Comparison of ENCODE assay signal across 8 mouse cellular contexts in genomic region chr16:91561099-91561498, GRCm38 (mm10). TPM values are rescaled to one million over a fixed set of nuclear protein-coding genes. Genes with fewer than 3 reads are reported as not detected.
DNase-seq lines count a peak whose midpoint lies in the region; ATAC-seq and TF ChIP-seq lines count a peak whose summit lies in the region.

No protein-coding gene starts in this region.

- DNase-seq in hindbrain, embryonic 14.5 days (ENCODE audit: low spot score), result no peak
- peak; percentile 34 for DNase-seq in cerebellum, adult 9-10 months
- DNase-seq in induced T-regulatory cell, adult 2 months (ENCODE audit: low read depth), result peak; percentile 56
- DNase-seq in midbrain, postnatal 0 days (ENCODE audit: low spot score), result peak; percentile 72
- no peak for DNase-seq in layer of hippocampus, adult 11-12 months (ENCODE audit: low spot score)
- no peak for DNase-seq in left cerebral cortex, postnatal 14 days (ENCODE audit: low spot score in 2 of 2)

- no peaks in the 10 kb centered on the region for H3K9me3 ChIP-seq in hindbrain, embryonic 15.5 days
- no peaks in the 10 kb centered on the region for H3K9me3 ChIP-seq in hindbrain, embryonic 14.5 days (ENCODE audit: control insufficient read depth, low read length)
- 0 out of 2 replicates have a peak, but pooled peaks cover 3% of the 10 kb centered on the region for H3K9me3 ChIP-seq in ES-Bruce4 (replicated peaks; ENCODE audit: control insufficient read depth, insufficient read depth, low read length, poor library complexity, severe bottlenecking)
- no peaks in the 10 kb centered on the region for H3K9me3 ChIP-seq in midbrain, postnatal 0 days (ENCODE audit: low read length)

- ATAC-seq in hindbrain, embryonic 15.5 days (ENCODE audit: low FRiP score, low read depth), result peak; percentile 64; the same call in 1 of the 2 replicates
- ATAC-seq in hindbrain, embryonic 14.5 days (ENCODE audit: low FRiP score), result no peak
- peak; percentile 60; the same call in 1 of the 2 replicates for ATAC-seq in midbrain, postnatal 0 days (ENCODE audit: low FRiP score)

- TF ChIP-seq EP300 in ES-Bruce4 (IDR thresholded peaks at IDR 0.05; ENCODE audit: insufficient read depth, low read depth, low read length), result no peak

- H3K4me1 ChIP-seq in hindbrain, embryonic 15.5 days (replicated peaks), result no peaks in the 10 kb centered on the region
- no peaks in the 10 kb centered on the region for H3K4me1 ChIP-seq in hindbrain, embryonic 14.5 days (replicated peaks; ENCODE audit: control insufficient read depth, insufficient read depth, low read length)
- H3K4me1 ChIP-seq in ES-Bruce4 (ENCODE audit: control insufficient read depth, insufficient read depth, low read length), result peaks cover 3% of the 10 kb centered on the region
- no peaks in the 10 kb centered on the region for H3K4me1 ChIP-seq in midbrain, postnatal 0 days (ENCODE audit: insufficient read depth, low read length)

- H3K27me3 ChIP-seq in hindbrain, embryonic 15.5 days, result no peaks in the 10 kb centered on the region
- no peaks in the 10 kb centered on the region for H3K27me3 ChIP-seq in hindbrain, embryonic 14.5 days (ENCODE audit: control insufficient read depth, insufficient read depth, low read length)
- no peaks in the 10 kb centered on the region for H3K27me3 ChIP-seq in ES-Bruce4 (ENCODE audit: control insufficient read depth, insufficient read depth, low read length, poor library complexity, severe bottlenecking)
- H3K27me3 ChIP-seq in midbrain, postnatal 0 days (ENCODE audit: insufficient read depth, low read length), result no peaks in the 10 kb centered on the region

- no peak overlapping the region for H3K27ac ChIP-seq in hindbrain, embryonic 15.5 days (replicated peaks)
- no peak overlapping the region for H3K27ac ChIP-seq in hindbrain, embryonic 14.5 days
- no peak overlapping the region for H3K27ac ChIP-seq in ES-Bruce4 (ENCODE audit: insufficient read depth, low read length)
- no peak overlapping the region for H3K27ac ChIP-seq in midbrain, postnatal 0 days (ENCODE audit: low read depth, low read length)

- H3K4me3 ChIP-seq in hindbrain, embryonic 15.5 days, result no peak overlapping the region
- H3K4me3 ChIP-seq in hindbrain, embryonic 14.5 days (replicated peaks; ENCODE audit: low read length), result no peak overlapping the region
- no peak overlapping the region for H3K4me3 ChIP-seq in ES-Bruce4 (ENCODE audit: low read depth, low read length)
- H3K4me3 ChIP-seq in midbrain, postnatal 0 days (ENCODE audit: low read depth, low read length), result no peak overlapping the region

- peak; percentile 54 for TF ChIP-seq CTCF in ES-Bruce4 (IDR thresholded peaks at IDR 0.05; ENCODE audit: low read depth, low read length)
- peak; percentile 78 for TF ChIP-seq CTCF in midbrain, postnatal 0 days (IDR thresholded peaks at IDR 0.05)

- TF ChIP-seq POLR2A in ES-Bruce4 (IDR thresholded peaks at IDR 0.05; ENCODE audit: insufficient read depth, low read length), result no peak

- H3K4me2 ChIP-seq in hindbrain, embryonic 15.5 days, result no peak overlapping the region
- H3K4me2 ChIP-seq in hindbrain, embryonic 14.5 days (replicated peaks), result no peak overlapping the region
- no peak overlapping the region for H3K4me2 ChIP-seq in midbrain, postnatal 0 days (ENCODE audit: low read depth, low read length, poor library complexity, severe bottlenecking)

- intact Hi-C loops in left cerebral cortex, postnatal 14 days (cut with DNase I), result no loop called here

- H3K36me3 ChIP-seq in hindbrain, embryonic 15.5 days, result peaks cover 47% of the 10 kb centered on the region
- peaks cover 68% of the 10 kb centered on the region for H3K36me3 ChIP-seq in hindbrain, embryonic 14.5 days (replicated peaks; ENCODE audit: control insufficient read depth, insufficient read depth)
- H3K36me3 ChIP-seq in ES-Bruce4 (ENCODE audit: control insufficient read depth, insufficient read depth, low read length, poor library complexity, severe bottlenecking), result no peaks in the 10 kb centered on the region
- peaks cover 42% of the 10 kb centered on the region for H3K36me3 ChIP-seq in midbrain, postnatal 0 days (ENCODE audit: insufficient read depth, low read length)

- WGBS in hindbrain, embryonic 15.5 days, result 55% methylated on average over 9 of the region's 9 CpGs
- 52% methylated on average over 9 of the region's 9 CpGs for WGBS in hindbrain, embryonic 14.5 days
- 49% methylated on average over 9 of the region's 9 CpGs for WGBS in midbrain, postnatal 0 days

- no peak overlapping the region for H3K9ac ChIP-seq in hindbrain, embryonic 15.5 days
- H3K9ac ChIP-seq in hindbrain, embryonic 14.5 days, result no peak overlapping the region
- no peak overlapping the region for H3K9ac ChIP-seq in ES-Bruce4 (ENCODE audit: low read depth, poor library complexity, severe bottlenecking)
- H3K9ac ChIP-seq in midbrain, postnatal 0 days (replicated peaks; ENCODE audit: low read length, poor library complexity, severe bottlenecking), result no peak overlapping the region

RNA-seq across cellular contexts. Expression of gene Ifngr2, which starts 14.2 kb away (rescaled TPM):
- 105 and 106 TPM in 2 replicates for polyA plus RNA-seq in hindbrain, embryonic 15.5 days (2015; fragmentation: Nextera tagmentation; extraction: Ambion mirVana)
- 106 and 114 TPM in 2 replicates for polyA plus RNA-seq in hindbrain, embryonic 14.5 days (2014; fragmentation: Nextera tagmentation; extraction: Ambion mirVana)
- polyA plus RNA-seq in ES-Bruce4 (2011; ENCODE audit: insufficient read depth, insufficient read length, low read depth, missing spikeins), result 5.0 and 8.9 TPM in 2 replicates
- total RNA-seq in midbrain, postnatal 0 days (2014; rRNA removed), result 59.3 and 75.1 TPM in 2 replicates
- polyA plus RNA-seq in midbrain, postnatal 0 days (2015; fragmentation: Nextera tagmentation; extraction: Ambion mirVana), result 140 and 141 TPM in 2 replicates
- total RNA-seq in left cerebral cortex, postnatal 14 days (2021), result 10 to 100 TPM; 62.0 to 62.6 TPM

RNA-seq across cellular contexts. Expression of gene Tmem50b, which starts 36.5 kb away (rescaled TPM):
- polyA plus RNA-seq in hindbrain, embryonic 15.5 days (2015; fragmentation: Nextera tagmentation; extraction: Ambion mirVana), result 99.3 and 105 TPM in 2 replicates
- polyA plus RNA-seq in hindbrain, embryonic 14.5 days (2014; fragmentation: Nextera tagmentation; extraction: Ambion mirVana), result 106 and 127 TPM in 2 replicates
- polyA plus RNA-seq in ES-Bruce4 (2011; ENCODE audit: insufficient read depth, insufficient read length, low read depth, missing spikeins), result 27.2 and 30.9 TPM in 2 replicates
- 78.2 and 83.9 TPM in 2 replicates for total RNA-seq in midbrain, postnatal 0 days (2014; rRNA removed)
- polyA plus RNA-seq in midbrain, postnatal 0 days (2015; fragmentation: Nextera tagmentation; extraction: Ambion mirVana), result 103 and 107 TPM in 2 replicates
- total RNA-seq in left cerebral cortex, postnatal 14 days (2021), result 100 to 1,000 TPM; 104 to 110 TPM

RNA-seq across cellular contexts. Expression of gene Dnajc28, which starts 57.7 kb away (rescaled TPM):
- 5.6 and 5.8 TPM in 2 replicates for polyA plus RNA-seq in hindbrain, embryonic 15.5 days (2015; fragmentation: Nextera tagmentation; extraction: Ambion mirVana)
- polyA plus RNA-seq in hindbrain, embryonic 14.5 days (2014; fragmentation: Nextera tagmentation; extraction: Ambion mirVana), result 5.2 and 6.0 TPM in 2 replicates
- 2.5 and 4.9 TPM in 2 replicates for polyA plus RNA-seq in ES-Bruce4 (2011; ENCODE audit: insufficient read depth, insufficient read length, low read depth, missing spikeins)
- 3.9 and 6.1 TPM in 2 replicates for total RNA-seq in midbrain, postnatal 0 days (2014; rRNA removed)
- polyA plus RNA-seq in midbrain, postnatal 0 days (2015; fragmentation: Nextera tagmentation; extraction: Ambion mirVana), result 2.6 and 4.3 TPM in 2 replicates
- total RNA-seq in left cerebral cortex, postnatal 14 days (2021), result 1 to 10 TPM; 5.5 to 6.7 TPM

Comparison
In these comparisons a context has a peak if more than half of its experiments do, and no peak if none do; other contexts are left out.
1. DNase-seq: peak in cerebellum, adult 9-10 months (single experiment), induced T-regulatory cell, adult 2 months (single experiment) and midbrain, postnatal 0 days (single experiment); none in hindbrain, embryonic 14.5 days (single experiment), layer of hippocampus, adult 11-12 months (single experiment) and left cerebral cortex, postnatal 14 days (0 of 2).
2. RNA of gene Ifngr2, which starts 14.2 kb away (polyA plus RNA-seq): 140 to 141 TPM in midbrain, postnatal 0 days, 105 to 106 TPM in hindbrain, embryonic 15.5 days and 106 to 114 TPM in hindbrain, embryonic 14.5 days; 5.0 to 8.9 TPM in ES-Bruce4; every median in the first group is over 10 times any median in the second.